Mouse (Mus musculus) neutrophil, adult 5-6 weeks (primary cell): Measurements from ENCODE around the gene Polr2h. TPM values are rescaled to one million over a fixed set of nuclear protein-coding genes. Genes with fewer than 3 reads are reported as not detected.

Experiments
- ATAC-seq: fragments of 151-379, 151-347 bp; 2 replicates; pipeline ENCODE4 v1.8.0; 2017; ENCODE audit warnings: mild to moderate bottlenecking, moderate TSS enrichment; ENCODE audit not compliant: insufficient number of reproducible peaks, poor library complexity, low FRiP score, severe bottlenecking; ENCODE audit errors: extremely low read depth
- total RNA-seq: library from RNA; stranded (forward); fragments of 200-1000 nt; gene quantifications from 2 replicates; pipeline ENCODE4 v1.2.3, GENCODE M21; 2017

Polr2h gene
- total RNA-seq, 1 experiment from 2014 or later, result 14.7 TPM

DNA sequence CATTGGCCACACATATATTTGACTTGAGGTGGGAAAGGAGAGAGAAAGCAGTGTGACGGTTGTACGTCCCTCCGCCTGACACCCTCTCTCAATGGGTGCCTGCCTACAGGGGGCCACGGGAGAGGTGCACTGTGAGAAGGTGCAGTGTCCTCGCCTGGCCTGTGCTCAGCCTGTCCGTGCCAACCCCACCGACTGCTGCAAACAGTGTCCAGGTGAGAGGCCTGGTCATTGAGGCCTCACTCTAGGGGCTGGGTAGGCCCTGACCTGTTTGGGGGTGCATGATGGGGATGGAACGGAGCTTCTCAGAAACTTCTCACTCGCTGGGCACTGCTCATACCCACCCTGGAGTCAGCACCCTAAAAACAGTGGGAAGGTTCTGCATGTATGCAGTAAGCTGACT lies 22.4 kb downstream of the Polr2h start:
- no peak for ATAC-seq

DNA sequence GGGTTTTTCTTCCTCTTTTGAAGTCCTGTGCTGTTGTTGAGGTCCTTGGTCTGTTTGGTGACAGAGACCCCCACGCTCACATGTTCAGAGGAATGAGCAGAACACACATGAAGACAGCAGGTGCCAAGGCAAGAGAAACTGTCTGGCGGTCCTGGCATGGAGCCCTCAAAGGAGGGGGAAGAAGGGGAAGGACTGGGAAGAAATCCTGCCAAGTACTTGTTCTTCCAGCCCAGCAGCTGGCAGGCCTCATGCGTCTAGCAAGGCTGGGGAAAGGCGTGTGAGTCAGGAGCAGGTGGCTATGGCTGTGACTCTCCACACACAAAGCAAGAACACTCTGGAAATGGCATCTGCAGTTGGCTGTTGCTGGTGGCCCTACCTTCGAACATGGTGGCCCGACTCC lies 29.2 kb downstream of the Polr2h start:
- no peak for ATAC-seq

DNA sequence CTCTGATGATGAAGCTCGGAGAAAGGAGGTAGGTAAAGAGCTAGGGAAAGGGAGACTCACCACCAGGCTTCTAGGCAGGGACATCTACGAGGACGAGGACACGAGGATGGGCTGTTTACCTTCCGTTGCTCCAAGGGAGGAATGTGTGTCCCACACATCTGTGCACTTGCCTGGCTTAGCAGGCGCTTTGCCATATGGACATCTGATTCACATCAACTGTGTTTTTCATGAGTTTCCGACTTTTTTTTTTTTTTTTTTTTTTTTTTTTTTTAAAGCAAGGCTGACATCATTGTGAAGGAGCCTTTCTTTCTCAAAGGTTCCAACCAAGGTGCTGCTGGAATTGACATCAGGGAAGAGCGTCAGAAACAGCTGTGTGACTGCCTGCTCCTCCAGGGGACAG lies 33.1 kb downstream of the Polr2h start:
- no peak for ATAC-seq

DNA sequence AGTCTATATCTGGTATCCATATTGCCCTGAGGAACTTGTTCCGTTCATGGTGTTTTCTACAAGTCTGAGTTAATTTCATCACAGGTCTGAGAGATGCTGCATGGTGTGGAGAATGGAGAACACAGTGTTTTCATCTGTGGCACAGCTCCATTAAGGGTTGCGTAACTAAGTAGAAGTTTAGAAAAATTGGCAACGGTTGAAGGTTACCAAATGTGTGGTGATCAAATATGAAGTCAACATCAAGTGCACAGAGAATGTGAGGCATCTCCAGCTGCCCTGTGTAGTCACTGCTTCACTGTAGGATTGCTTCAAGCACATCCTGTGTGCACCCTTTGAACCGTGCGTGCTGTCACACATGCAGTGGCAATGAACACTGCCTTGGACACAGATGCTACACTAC lies 38.6 kb downstream of the Polr2h start:
- ATAC-seq, result no peak

DNA sequence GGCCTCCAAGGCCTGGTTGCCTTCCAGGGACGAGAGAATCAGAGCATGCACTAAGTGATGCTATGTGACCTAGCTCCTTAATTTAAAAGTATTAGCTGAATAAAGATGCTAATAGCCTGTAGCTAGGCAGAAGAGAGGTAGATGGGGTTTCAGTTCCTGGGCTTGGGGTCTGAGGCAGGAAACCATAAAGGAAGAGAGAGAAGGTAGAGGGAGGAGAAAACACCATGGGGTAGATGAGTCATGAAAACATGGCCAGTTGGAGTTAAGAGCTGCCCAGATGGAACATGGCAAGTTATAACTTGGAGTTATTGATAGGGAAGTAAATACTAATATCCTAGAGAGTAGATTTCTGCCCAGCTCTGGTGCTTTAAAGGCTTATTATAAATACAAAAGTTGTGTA lies 39.9 kb downstream of the Polr2h start:
- ATAC-seq, result no peak

DNA sequence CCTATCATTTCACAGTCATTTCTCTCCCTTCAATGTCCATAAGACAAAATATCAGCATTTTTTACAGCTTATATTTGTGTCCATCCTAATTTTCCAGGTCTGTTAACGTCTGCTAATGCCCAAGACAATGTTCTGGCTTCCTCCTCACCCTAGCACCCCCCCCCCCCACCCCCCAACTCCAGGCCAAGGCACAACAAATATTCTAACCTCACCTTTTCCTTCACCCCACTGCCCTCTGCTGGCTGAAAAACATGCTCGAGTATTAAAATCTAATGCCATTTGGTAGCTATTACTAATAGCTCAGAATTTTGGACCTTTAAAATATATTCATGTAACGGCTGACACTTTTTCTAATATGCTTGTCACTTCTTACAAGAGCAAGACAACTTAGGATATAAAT lies 44.2 kb downstream of the Polr2h start:
- no peak for ATAC-seq

DNA sequence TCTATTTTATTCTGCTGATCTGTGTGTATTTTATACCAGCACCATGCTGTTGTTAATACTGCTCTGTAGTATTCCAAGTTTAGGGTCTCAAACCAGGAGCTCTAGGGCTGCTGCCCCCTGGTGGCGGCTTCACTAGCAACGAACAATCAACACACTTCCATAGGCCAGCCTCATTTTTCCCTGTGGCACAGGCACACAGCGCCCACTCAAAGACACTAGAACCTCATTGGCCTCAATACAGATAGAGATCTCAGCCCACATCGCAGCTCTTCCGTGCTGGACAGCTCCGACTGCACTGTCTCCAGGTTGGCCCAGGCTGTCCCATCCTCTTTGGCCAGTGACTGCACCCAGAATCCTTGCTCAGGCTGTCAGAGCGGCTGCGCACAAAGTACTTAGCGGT lies 47.8 kb downstream of the Polr2h start:
- ATAC-seq, result 0 out of 2 replicates have a peak, but pooled peaks have one; percentile 19

Other genes starting within 250 kb of the Polr2h start
- 47.6 and 49.8 TPM in 2 replicates for gene Eif2b5, start 218.8 kb upstream of the Polr2h start, total RNA-seq
- gene Dvl3, start 200.7 kb upstream of the Polr2h start, total RNA-seq, result 7.1 and 8.8 TPM in 2 replicates
- gene Ap2m1, start 182.2 kb upstream of the Polr2h start, total RNA-seq, result 176 and 177 TPM in 2 replicates
- 121 and 129 TPM in 2 replicates for gene Abcf3, start 169.1 kb upstream of the Polr2h start, total RNA-seq
- gene Vwa5b2, start 128.2 kb upstream of the Polr2h start, total RNA-seq, result not detected in 2 replicates
- 0.35 and 1.2 TPM in 2 replicates for gene Eef1akmt4, start 106.1 kb upstream of the Polr2h start, total RNA-seq
- not detected in 2 replicates for gene Gm49333, start 106.1 kb upstream of the Polr2h start, total RNA-seq
- gene Alg3, start 105.9 kb upstream of the Polr2h start, total RNA-seq, result 4.2 and 6.5 TPM in 2 replicates
- gene Camk2n2, start 96.4 kb upstream of the Polr2h start, total RNA-seq, result not detected in 2 replicates
- not detected in 2 replicates for gene Ece2, start 87.8 kb upstream of the Polr2h start, total RNA-seq
- 81.6 and 82.6 TPM in 2 replicates for gene Psmd2, start 66.0 kb upstream of the Polr2h start, total RNA-seq
- 148 and 172 TPM in 2 replicates for gene Eif4g1, start 49.4 kb upstream of the Polr2h start, total RNA-seq
- gene Fam131a, start 24.4 kb upstream of the Polr2h start, total RNA-seq, result 0.61 TPM in 1 of 2 replicates, not detected in the other
- 2.7 and 4.2 TPM in 2 replicates for gene Clcn2, start 81 bp downstream of the Polr2h start, total RNA-seq
- not detected in 2 replicates for gene Chrd, start 15.5 kb downstream of the Polr2h start, total RNA-seq
- not detected in 2 replicates for gene Thpo, start 16.8 kb downstream of the Polr2h start, total RNA-seq